Mouse (Mus musculus) testis, adult 2 months (tissue): Measurements from ENCODE around the gene B430306N03Rik. TPM values are rescaled to one million over a fixed set of nuclear protein-coding genes. Genes with fewer than 3 reads are reported as not detected.
"Not testable (repeated sequence)": the region's sequence is repeated elsewhere in the genome, so short reads cannot be mapped to it uniquely, and the experiment has no call there.

Experiments used
- H3K27ac ChIP-seq: fragments of 200-500 bp; 2 replicates; pipeline ENCODE4 v1.5.1; 2012; ENCODE audit warnings: low read depth, low read length; ENCODE audit not compliant: control insufficient read depth, insufficient read depth
- H3K27me3 ChIP-seq: fragments of 200-500 bp; 2 replicates; pipeline ENCODE4 v1.6.1; 2012; ENCODE audit warnings: mild to moderate bottlenecking, low read length, moderate library complexity; ENCODE audit not compliant: control insufficient read depth, insufficient read depth
- H3K36me3 ChIP-seq: fragments of 200-500 bp; 2 replicates; pipeline ENCODE4 v1.6.1; 2012; ENCODE audit warnings: mild to moderate bottlenecking, low read length; ENCODE audit not compliant: control insufficient read depth, insufficient read depth
- H3K4me1 ChIP-seq: fragments of 200-500 bp; 2 replicates; pipeline ENCODE4 v1.6.1; 2012; ENCODE audit warnings: low read length; ENCODE audit not compliant: control insufficient read depth, insufficient read depth
- H3K4me3 ChIP-seq: fragments of 200-500 bp; 2 replicates; pipeline ENCODE4 v1.5.1; 2012; ENCODE audit warnings: low read depth, mild to moderate bottlenecking, low read length, moderate library complexity, mixed read lengths; ENCODE audit not compliant: control insufficient read depth
- CTCF ChIP-seq: fragments of 200-500 bp; IDR thresholded peaks from 2 replicates; pipeline ENCODE4 v1.5.1; 2012; ENCODE audit warnings: low read depth, mild to moderate bottlenecking, inconsistent platforms, low read length, moderate library complexity; ENCODE audit not compliant: control insufficient read depth, insufficient read depth, insufficient replicate concordance
- POLR2A ChIP-seq: fragments of 200-500 bp; IDR thresholded peaks from 2 replicates; pipeline ENCODE4 v1.6.1; 2012; ENCODE audit warnings: low read depth, mild to moderate bottlenecking, inconsistent platforms, low read length, moderate library complexity; ENCODE audit not compliant: control insufficient read depth
- polyA plus RNA-seq: library from polyadenylated mRNA; depleted of rRNA; stranded (reverse); fragments of >200 nt; gene quantifications from 2 replicates; pipeline ENCODE4 v1.2.3, GENCODE M21; 2012

The B430306N03Rik gene
- polyA plus RNA-seq, 1 experiment = 9.8 TPM

DNA sequence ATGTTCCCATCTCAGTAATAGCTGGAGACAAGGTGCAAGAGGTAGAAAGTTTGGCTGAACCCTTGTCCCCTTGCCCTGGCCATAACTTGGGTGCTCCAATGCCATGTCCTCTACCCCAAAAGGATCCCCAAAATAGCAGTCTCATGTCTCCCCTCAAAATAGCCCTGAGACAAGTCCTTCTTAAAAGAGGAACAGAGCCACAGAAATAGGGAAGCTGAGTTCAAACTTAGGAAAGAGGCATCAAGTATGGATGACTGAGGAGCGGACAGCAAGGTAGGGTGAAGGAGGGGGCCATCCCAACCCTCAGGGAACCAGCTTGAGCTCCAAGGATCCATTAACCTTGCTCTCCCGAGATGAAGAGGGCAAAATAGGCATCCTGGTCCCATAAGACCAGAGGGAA is 31.3 kb downstream of the B430306N03Rik start:
- Histone ChIP-seq H3K36me3 (no peaks in the 10 kb centered on the region), H3K4me1 (no peaks in the 10 kb centered on the region), H3K4me3 (no peak overlapping the region), H3K27ac (no peak overlapping the region), H3K27me3 (no peaks in the 10 kb centered on the region)
- TF ChIP-seq POLR2A (no peak), CTCF (no peak)

GRCm38 (mm10) chr17:48350681-48351193 is 34.8 kb downstream of the B430306N03Rik start:
- Histone ChIP-seq H3K4me3 (no peak overlapping the region), H3K4me1 (no peaks in the 10 kb centered on the region), H3K27me3 (no peaks in the 10 kb centered on the region), H3K36me3 (no peaks in the 10 kb centered on the region), H3K27ac (no peak overlapping the region)
- no peak for TF ChIP-seq CTCF
- TF ChIP-seq POLR2A = no peak

- H3K36me3 ChIP-seq, H3K27me3 ChIP-seq, H3K4me3 ChIP-seq, H3K4me1 ChIP-seq, H3K27ac ChIP-seq: not testable (repeated sequence)
These were observed 37.0 kb downstream of the B430306N03Rik start for GRCm38 (mm10) chr17:48352976-48353375.

GRCm38 (mm10) chr17:48355822-48356221 is 39.9 kb downstream of the B430306N03Rik start:
- Histone ChIP-seq H3K36me3 (no peaks in the 10 kb centered on the region), H3K27me3 (no peaks in the 10 kb centered on the region), H3K4me1 (no peaks in the 10 kb centered on the region), H3K27ac (no peak overlapping the region), H3K4me3 (no peak overlapping the region)
- TF ChIP-seq CTCF (no peak), POLR2A (no peak)

DNA sequence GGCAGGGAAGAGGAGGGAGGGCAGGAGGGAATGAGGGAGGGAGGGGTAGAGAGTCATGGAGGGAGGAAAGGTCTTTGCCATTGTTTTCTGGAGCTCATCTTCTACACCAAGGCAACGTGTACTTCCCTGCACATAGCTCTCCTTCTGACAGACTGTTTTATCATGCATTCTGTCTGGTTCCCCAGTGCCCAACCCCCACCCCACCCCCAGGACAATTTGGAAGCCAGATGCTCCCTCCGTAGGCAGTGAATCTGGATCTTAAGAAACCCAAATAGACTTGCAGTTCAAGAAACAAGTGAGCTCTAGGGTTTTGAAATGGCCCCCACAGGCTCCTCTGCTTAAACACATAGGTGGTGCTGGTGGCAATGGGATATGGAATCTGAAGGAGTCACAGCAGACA is 42.0 kb downstream of the B430306N03Rik start:
- H3K4me1 ChIP-seq = no peaks in the 10 kb centered on the region
- TF ChIP-seq CTCF = no peak
- H3K36me3 ChIP-seq = no peaks in the 10 kb centered on the region
- no peak overlapping the region for H3K27ac ChIP-seq
- no peaks in the 10 kb centered on the region for H3K27me3 ChIP-seq
- H3K4me3 ChIP-seq = no peak overlapping the region

GRCm38 (mm10) chr17:48359616-48360015 is 43.7 kb downstream of the B430306N03Rik start, which contains the start of gene Treml1:
Gene Treml1 (plus strand): TSS chr17:48359916.
- no peaks in the 10 kb centered on the region for H3K36me3 ChIP-seq
- H3K4me1 ChIP-seq = no peaks in the 10 kb centered on the region
- H3K27me3 ChIP-seq = no peaks in the 10 kb centered on the region
- TF ChIP-seq CTCF = no peak
- no peak for TF ChIP-seq POLR2A
- H3K4me3 ChIP-seq = no peak within 1 kb of the TSS
- no peak within 1 kb of the TSS for H3K27ac ChIP-seq

- no peak for TF ChIP-seq CTCF
- no peak overlapping the region for H3K4me3 ChIP-seq
- H3K36me3 ChIP-seq = no peaks in the 10 kb centered on the region
These were observed 44.5 kb downstream of the B430306N03Rik start for GRCm38 (mm10) chr17:48360462-48360861.

DNA sequence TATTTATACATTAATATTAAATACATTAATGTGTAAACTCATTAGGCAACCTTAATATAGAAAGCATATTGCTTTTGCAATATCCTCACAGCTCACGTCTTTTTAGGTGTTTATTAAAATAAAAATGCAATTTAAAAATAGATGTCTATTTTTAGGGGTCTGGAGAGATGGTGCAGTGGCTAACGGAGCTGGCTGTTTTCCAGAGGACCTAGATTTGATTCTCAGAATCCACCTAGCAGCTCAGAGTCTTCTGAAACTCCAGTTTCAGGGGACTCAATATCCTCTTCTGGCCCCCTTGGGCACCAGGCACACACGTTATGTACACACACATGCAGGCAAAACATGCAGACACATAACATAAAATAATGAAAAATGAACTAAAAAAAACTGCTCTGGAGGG is 46.4 kb downstream of the B430306N03Rik start:
- no peaks in the 10 kb centered on the region for H3K36me3 ChIP-seq
- H3K27ac ChIP-seq = no peak overlapping the region
- TF ChIP-seq CTCF = no peak
- TF ChIP-seq POLR2A = no peak
- H3K27me3 ChIP-seq = no peaks in the 10 kb centered on the region
- H3K4me1 ChIP-seq = peaks cover 4% of the 10 kb centered on the region; the same call in 1 of the 2 replicates
- no peak overlapping the region for H3K4me3 ChIP-seq

More at GRCm38 (mm10) chr17:48360462-48360861, 44.5 kb downstream of the B430306N03Rik start:
- no peak overlapping the region for H3K27ac ChIP-seq
- no peaks in the 10 kb centered on the region for H3K27me3 ChIP-seq
- H3K4me1 ChIP-seq = peaks cover 4% of the 10 kb centered on the region; the same call in 1 of the 2 replicates
